Mouse (Mus musculus): ENCODE measurements around the gene 4833420G17Rik. TPM values are rescaled to one million over a fixed set of nuclear protein-coding genes. Genes with fewer than 3 reads are reported as not detected.
"Not testable (repeated sequence)": the region's sequence is repeated elsewhere in the genome, so short reads cannot be mapped to it uniquely, and the experiment has no call there.

4833420G17Rik gene
- polyA plus RNA-seq, 1 experiment from 2014 or later = 79.3 TPM

DNA sequence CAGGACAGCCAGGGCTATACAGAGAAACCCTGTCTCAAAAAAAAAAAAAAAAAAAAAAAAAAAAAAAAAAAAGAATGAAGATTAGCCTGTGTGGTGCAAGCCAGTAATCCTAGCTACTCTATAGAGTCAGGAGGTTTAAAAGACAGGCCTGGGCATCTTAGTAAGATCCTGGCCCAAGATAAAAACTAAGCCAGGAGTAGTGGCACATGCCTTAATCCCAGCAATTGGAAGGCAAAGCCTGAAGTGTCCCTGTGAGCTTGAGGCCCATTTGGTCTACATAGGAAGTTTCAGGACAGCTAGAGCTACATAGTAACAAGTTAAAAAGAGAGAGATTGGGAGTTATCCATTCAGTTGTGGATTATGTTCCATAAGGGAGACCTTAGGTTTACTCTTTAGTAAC, 7.5 kb upstream of the 4833420G17Rik start:
- H3K36me3 ChIP-seq (ENCODE audit: control insufficient read depth, insufficient read depth, low read length) = peaks cover 46% of the 10 kb centered on the region
- ATAC-seq (ENCODE audit: insufficient number of reproducible peaks, insufficient read depth, low FRiP score, low read depth) = no peak

GRCm38 (mm10) chr13:119456342-119456741, 6.2 kb upstream of the 4833420G17Rik start:
- peaks cover 33% of the 10 kb centered on the region for H3K36me3 ChIP-seq (ENCODE audit: control insufficient read depth, insufficient read depth, low read length)
- ATAC-seq (ENCODE audit: insufficient number of reproducible peaks, insufficient read depth, low FRiP score, low read depth) = no peak

More for the DNA sequence above, 7.5 kb upstream of the 4833420G17Rik start:
- H3K4me3 ChIP-seq (ENCODE audit: low read depth, low read length) = no peak overlapping the region
- no peak overlapping the region for H3K9ac ChIP-seq (replicated peaks; ENCODE audit: low read depth, low read length)
- no peaks in the 10 kb centered on the region for H3K9me3 ChIP-seq (ENCODE audit: control insufficient read depth, low read depth, low read length)
- H3K27me3 ChIP-seq (ENCODE audit: control insufficient read depth, insufficient read depth, low read length) = no peaks in the 10 kb centered on the region
- H3K27ac ChIP-seq (ENCODE audit: low read length) = no peak overlapping the region
- no peaks in the 10 kb centered on the region for H3K4me1 ChIP-seq (ENCODE audit: control insufficient read depth, insufficient read depth, low read length)
- no peak overlapping the region for H3K4me2 ChIP-seq (replicated peaks; ENCODE audit: low read depth, low read length)

DNA sequence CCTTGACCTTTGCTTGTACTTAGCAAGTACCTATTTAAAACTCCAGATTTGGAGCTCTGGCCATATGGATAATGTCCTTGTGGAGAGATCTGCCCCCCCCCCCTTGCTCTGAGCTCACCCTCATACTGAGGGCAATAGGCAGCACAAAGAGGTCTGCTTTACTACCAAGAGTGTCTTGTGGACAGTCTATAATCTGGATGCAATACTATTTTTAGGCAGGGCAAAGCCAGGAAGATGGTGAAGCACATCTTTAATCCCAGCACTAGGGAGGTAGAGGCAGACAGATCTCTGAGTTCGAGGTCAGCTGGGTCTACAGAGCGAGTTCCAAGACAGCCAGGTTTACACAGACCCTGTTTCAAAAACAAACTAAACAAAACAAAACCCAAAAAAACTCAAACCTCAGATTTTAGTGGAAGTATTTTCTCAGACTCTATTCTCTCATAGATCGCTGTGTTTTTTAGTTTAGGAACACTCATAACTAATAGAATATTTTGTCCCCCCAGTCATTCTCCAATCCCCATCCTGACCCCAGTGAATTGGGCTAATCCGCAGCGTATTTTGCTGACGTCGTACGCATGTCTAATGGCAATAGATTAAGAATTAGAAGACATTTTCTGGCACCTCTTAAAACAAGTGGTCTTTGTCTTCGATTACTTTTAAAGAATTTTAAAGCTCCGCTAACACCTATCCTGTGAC, 520 bp upstream of the 4833420G17Rik start:
- peak overlapping the region; percentile 75 for H3K4me3 ChIP-seq (ENCODE audit: low read depth, low read length)
- peak; percentile 54; the same call in 1 of the 2 replicates for ATAC-seq (ENCODE audit: insufficient number of reproducible peaks, insufficient read depth, low FRiP score, low read depth)
- H3K27me3 ChIP-seq (ENCODE audit: control insufficient read depth, insufficient read depth, low read length) = no peaks in the 10 kb centered on the region
- peak overlapping the region; percentile 73 for H3K27ac ChIP-seq (ENCODE audit: low read length)
- peaks cover 19% of the 10 kb centered on the region for H3K36me3 ChIP-seq (ENCODE audit: control insufficient read depth, insufficient read depth, low read length)
- H3K9me3 ChIP-seq (ENCODE audit: control insufficient read depth, low read depth, low read length) = no peaks in the 10 kb centered on the region
- H3K4me2 ChIP-seq (replicated peaks; ENCODE audit: low read depth, low read length) = peak overlapping the region; percentile 56
- H3K4me1 ChIP-seq (ENCODE audit: control insufficient read depth, insufficient read depth, low read length) = no peaks in the 10 kb centered on the region
- 5% methylated on average over 10 of the region's 10 CpGs for WGBS
- H3K9ac ChIP-seq (replicated peaks; ENCODE audit: low read depth, low read length) = 0 out of 2 replicates have a peak overlapping the region, but pooled peaks have one; percentile 21

More at GRCm38 (mm10) chr13:119456342-119456741, 6.2 kb upstream of the 4833420G17Rik start:
- no peaks in the 10 kb centered on the region for H3K4me1 ChIP-seq (ENCODE audit: control insufficient read depth, insufficient read depth, low read length)
- WGBS = 88% methylated on average over 7 of the region's 7 CpGs
- no peak overlapping the region for H3K27ac ChIP-seq (ENCODE audit: low read length)
- H3K27me3 ChIP-seq (ENCODE audit: control insufficient read depth, insufficient read depth, low read length) = no peaks in the 10 kb centered on the region
- no peak overlapping the region for H3K9ac ChIP-seq (replicated peaks; ENCODE audit: low read depth, low read length)
- no peak overlapping the region for H3K4me2 ChIP-seq (replicated peaks; ENCODE audit: low read depth, low read length)
- H3K4me3 ChIP-seq (ENCODE audit: low read depth, low read length) = no peak overlapping the region
- H3K9me3 ChIP-seq (ENCODE audit: control insufficient read depth, low read depth, low read length) = no peaks in the 10 kb centered on the region

DNA sequence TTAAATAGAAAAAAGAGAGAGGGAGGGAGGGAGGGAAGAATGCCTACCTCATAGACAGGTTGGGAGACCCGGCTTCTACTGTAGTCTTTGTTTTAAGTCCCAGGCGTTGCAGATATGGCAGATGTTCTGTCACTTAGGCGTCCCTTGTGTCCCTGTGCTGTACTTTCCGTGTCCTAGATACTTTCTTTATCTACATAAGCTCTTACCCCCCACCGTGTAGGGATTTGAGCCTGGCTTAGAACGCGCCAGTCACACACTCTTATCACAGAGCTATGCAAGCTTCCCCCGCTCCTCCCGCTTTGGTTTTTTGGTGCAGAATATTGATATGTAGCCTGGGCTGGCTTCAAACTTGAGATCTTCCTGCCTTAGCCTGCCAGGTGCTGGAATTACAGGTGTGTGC, 14.1 kb downstream of the 4833420G17Rik start:
- Histone ChIP-seq H3K9me3 (ENCODE audit: control insufficient read depth, low read depth, low read length) (no peaks in the 10 kb centered on the region), H3K27ac (ENCODE audit: low read length) (no peak overlapping the region), H3K27me3 (ENCODE audit: control insufficient read depth, insufficient read depth, low read length) (no peaks in the 10 kb centered on the region), H3K4me1 (ENCODE audit: control insufficient read depth, insufficient read depth, low read length) (no peaks in the 10 kb centered on the region), H3K36me3 (ENCODE audit: control insufficient read depth, insufficient read depth, low read length) (peaks cover 60% of the 10 kb centered on the region), H3K4me3 (ENCODE audit: low read depth, low read length) (no peak overlapping the region), H3K9ac (replicated peaks; ENCODE audit: low read depth, low read length) (no peak overlapping the region), H3K4me2 (replicated peaks; ENCODE audit: low read depth, low read length) (no peak overlapping the region)
- WGBS = 92% methylated on average over 9 of the region's 9 CpGs
- ATAC-seq (ENCODE audit: insufficient number of reproducible peaks, insufficient read depth, low FRiP score, low read depth) = no peak

DNA sequence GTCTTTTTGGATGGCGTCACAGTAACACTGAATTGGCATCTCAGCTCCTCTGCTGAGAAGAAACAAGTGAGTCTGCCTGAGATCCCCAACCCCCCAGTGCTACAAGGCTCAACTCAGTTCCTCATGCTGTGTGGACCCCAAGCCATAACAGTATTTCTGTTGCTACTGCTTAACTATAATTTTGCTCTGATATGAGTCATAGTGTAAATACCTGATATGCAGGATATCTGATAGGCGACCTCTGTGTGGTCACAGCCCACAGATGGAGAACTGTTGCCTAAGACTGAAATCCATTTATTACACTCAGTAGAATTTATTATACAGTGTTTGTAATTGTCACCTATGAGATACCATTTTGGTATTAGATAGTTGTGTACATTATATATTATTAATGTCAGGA, 15.2 kb downstream of the 4833420G17Rik start:
- Histone ChIP-seq H3K4me1 (ENCODE audit: control insufficient read depth, insufficient read depth, low read length) (no peaks in the 10 kb centered on the region), H3K27ac (ENCODE audit: low read length) (no peak overlapping the region), H3K9me3 (ENCODE audit: control insufficient read depth, low read depth, low read length) (no peaks in the 10 kb centered on the region), H3K27me3 (ENCODE audit: control insufficient read depth, insufficient read depth, low read length) (no peaks in the 10 kb centered on the region), H3K36me3 (ENCODE audit: control insufficient read depth, insufficient read depth, low read length) (peaks cover 55% of the 10 kb centered on the region), H3K4me2 (replicated peaks; ENCODE audit: low read depth, low read length) (no peak overlapping the region), H3K4me3 (ENCODE audit: low read depth, low read length) (no peak overlapping the region), H3K9ac (replicated peaks; ENCODE audit: low read depth, low read length) (no peak overlapping the region)
- ATAC-seq (ENCODE audit: insufficient number of reproducible peaks, insufficient read depth, low FRiP score, low read depth) = no peak
- 86% methylated on average over 2 of the region's 2 CpGs for WGBS

- 52% methylated on average over 7 of the region's 7 CpGs for WGBS
- no peaks in the 10 kb centered on the region for H3K4me1 ChIP-seq (ENCODE audit: control insufficient read depth, insufficient read depth, low read length)
- no peak overlapping the region for H3K4me3 ChIP-seq (ENCODE audit: low read depth, low read length)
- H3K27me3 ChIP-seq (ENCODE audit: control insufficient read depth, insufficient read depth, low read length) = no peaks in the 10 kb centered on the region
- H3K9ac ChIP-seq (replicated peaks; ENCODE audit: low read depth, low read length) = no peak overlapping the region
- H3K36me3 ChIP-seq (ENCODE audit: control insufficient read depth, insufficient read depth, low read length) = peaks cover 11% of the 10 kb centered on the region; the same call in 1 of the 2 replicates
- ATAC-seq (ENCODE audit: insufficient number of reproducible peaks, insufficient read depth, low FRiP score, low read depth) = no peak
- H3K4me2 ChIP-seq (replicated peaks; ENCODE audit: low read depth, low read length) = peak overlapping the region; percentile 38
- peaks cover 4% of the 10 kb centered on the region; the same call in 1 of the 2 replicates for H3K9me3 ChIP-seq (ENCODE audit: control insufficient read depth, low read depth, low read length)
- no peak overlapping the region for H3K27ac ChIP-seq (ENCODE audit: low read length)
Observed at GRCm38 (mm10) chr13:119487354-119487753, 24.8 kb downstream of the 4833420G17Rik start.

GRCm38 (mm10) chr13:119487880-119488580, 25.5 kb downstream of the 4833420G17Rik start, which contains the start of the genes Tmem267 and 3110070M22Rik:
Gene Tmem267, plus strand, starts transcription at chr13:119488039.
Gene 3110070M22Rik, minus strand, starts transcription at chr13:119488383.
- Histone ChIP-seq H3K36me3 (ENCODE audit: control insufficient read depth, insufficient read depth, low read length) (peaks cover 9% of the 10 kb centered on the region; the same call in 1 of the 2 replicates), H3K27ac (ENCODE audit: low read length) (no peak within 1 kb of the TSS), H3K9ac (replicated peaks; ENCODE audit: low read depth, low read length) (0 out of 2 replicates have a peak within 1 kb of the TSS, but pooled peaks have one; percentile 0), H3K27me3 (ENCODE audit: control insufficient read depth, insufficient read depth, low read length) (no peaks in the 10 kb centered on the region), H3K4me3 (ENCODE audit: low read depth, low read length) (no peak within 1 kb of the TSS), H3K4me1 (ENCODE audit: control insufficient read depth, insufficient read depth, low read length) (no peaks in the 10 kb centered on the region), H3K9me3 (ENCODE audit: control insufficient read depth, low read depth, low read length) (peaks cover 4% of the 10 kb centered on the region; the same call in 1 of the 2 replicates), H3K4me2 (replicated peaks; ENCODE audit: low read depth, low read length) (peak within 1 kb of the TSS; percentile 38)
- ATAC-seq (ENCODE audit: insufficient number of reproducible peaks, insufficient read depth, low FRiP score, low read depth) = no peak
- 60% methylated on average over 87 of the region's 87 CpGs for WGBS

GRCm38 (mm10) chr13:119492083-119492482, 29.5 kb downstream of the 4833420G17Rik start:
- ATAC-seq (ENCODE audit: insufficient number of reproducible peaks, insufficient read depth, low FRiP score, low read depth); H3K4me3 ChIP-seq (ENCODE audit: low read depth, low read length); H3K36me3 ChIP-seq (ENCODE audit: control insufficient read depth, insufficient read depth, low read length); H3K4me1 ChIP-seq (ENCODE audit: control insufficient read depth, insufficient read depth, low read length); H3K27ac ChIP-seq (ENCODE audit: low read length); H3K9me3 ChIP-seq (ENCODE audit: control insufficient read depth, low read depth, low read length); H3K4me2 ChIP-seq (replicated peaks; ENCODE audit: low read depth, low read length); H3K9ac ChIP-seq (replicated peaks; ENCODE audit: low read depth, low read length); H3K27me3 ChIP-seq (ENCODE audit: control insufficient read depth, insufficient read depth, low read length): not testable (repeated sequence)
- WGBS = 92% methylated on average over 10 of the region's 10 CpGs
